Mouse (Mus musculus): ENCODE results near the gene Siva1. TPM values are rescaled to one million over a fixed set of nuclear protein-coding genes. Genes with fewer than 3 reads are reported as not detected.

Siva1 gene
- 99.4 and 116 TPM in 2 replicates for polyA plus RNA-seq (2016; fragmentation: Nextera tagmentation; extraction: Ambion mirVana)

- Histone ChIP-seq H3K4me3 (peak within 1 kb of the TSS; percentile 64), H3K27ac (ENCODE audit: poor library complexity, severe bottlenecking) (peak within 1 kb of the TSS; percentile 84), H3K4me1 (replicated peaks) (peaks cover 16% of the 10 kb centered on the region), H3K9ac (peak within 1 kb of the TSS; percentile 86), H3K27me3 (replicated peaks) (no peaks in the 10 kb centered on the region), H3K9me3 (replicated peaks) (no peaks in the 10 kb centered on the region), H3K4me2 (peak within 1 kb of the TSS; percentile 83), H3K36me3 (peaks cover 37% of the 10 kb centered on the region)
- 3% methylated on average over 45 of the region's 46 CpGs for WGBS
- peak; percentile 96 for ATAC-seq (ENCODE audit: insufficient number of reproducible peaks, low FRiP score)
These were observed at the start of gene Siva1 for GRCm38 (mm10) chr12:112644180-112644854. Siva1 (plus strand) TSS chr12:112644679.

DNA sequence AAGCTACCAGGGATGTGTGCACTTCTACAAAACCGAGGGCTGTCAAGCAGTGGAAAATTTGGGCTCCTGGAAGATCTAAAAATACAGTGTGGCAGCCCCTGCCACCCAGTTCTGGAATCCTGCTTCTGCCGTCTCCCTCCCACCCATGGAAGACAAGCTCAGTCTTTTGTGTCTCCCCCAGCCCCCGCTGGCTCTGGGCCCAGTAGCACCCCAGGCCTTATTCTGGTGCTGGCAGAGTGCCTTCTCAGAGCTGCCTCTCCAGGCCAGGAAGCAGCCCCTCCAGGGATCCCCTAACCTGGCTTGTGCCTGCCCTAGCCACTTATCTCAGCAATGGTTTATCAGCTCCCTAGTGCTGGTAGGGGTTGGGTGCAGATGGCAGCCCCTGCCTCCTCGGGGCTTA, 49.5 kb upstream of the Siva1 start:
- no peak for ATAC-seq (ENCODE audit: insufficient number of reproducible peaks, low FRiP score)
- Histone ChIP-seq H3K9ac (no peak overlapping the region), H3K9me3 (replicated peaks) (no peaks in the 10 kb centered on the region), H3K36me3 (peaks cover under 1% of the 10 kb centered on the region; the same call in 1 of the 2 replicates), H3K4me1 (replicated peaks) (peaks cover 72% of the 10 kb centered on the region), H3K27me3 (replicated peaks) (peaks cover 8% of the 10 kb centered on the region; the same call in 1 of the 2 replicates), H3K27ac (ENCODE audit: poor library complexity, severe bottlenecking) (peak overlapping the region; percentile 72), H3K4me2 (peak overlapping the region; percentile 20; the same call in 1 of the 2 replicates), H3K4me3 (no peak overlapping the region)
- WGBS: 22% methylated on average over 4 of the region's 4 CpGs

DNA sequence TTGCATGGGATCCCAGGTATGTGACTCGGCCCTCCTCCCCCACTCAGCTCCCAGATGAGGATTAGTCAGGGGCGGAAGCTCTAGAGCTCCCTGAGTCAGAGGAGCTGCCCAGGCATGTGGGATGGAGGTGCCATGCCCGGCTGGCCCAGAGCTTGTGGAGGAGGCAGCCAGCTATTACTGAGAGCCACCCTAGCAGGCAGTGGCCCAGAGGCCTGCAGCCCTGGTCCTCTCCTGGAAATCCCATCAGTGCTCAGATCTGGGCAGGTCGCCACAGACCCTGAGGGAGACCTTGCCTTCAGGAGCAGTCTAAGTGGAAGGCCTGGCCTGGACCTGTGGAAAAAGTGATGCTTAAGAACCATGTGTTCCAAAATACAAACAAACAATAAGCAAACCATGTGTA, 48.9 kb upstream of the Siva1 start:
- peak overlapping the region; percentile 72; the same call in 1 of the 2 replicates for H3K27ac ChIP-seq (ENCODE audit: poor library complexity, severe bottlenecking)
- peak overlapping the region; percentile 8; the same call in 1 of the 2 replicates for H3K9ac ChIP-seq

GRCm38 (mm10) chr12:112596454-112596853, 48.0 kb upstream of the Siva1 start:
- 68% methylated on average over 9 of the region's 9 CpGs for WGBS
- H3K27ac ChIP-seq (ENCODE audit: poor library complexity, severe bottlenecking): no peak overlapping the region
- H3K36me3 ChIP-seq: peaks cover 11% of the 10 kb centered on the region
- H3K4me3 ChIP-seq: no peak overlapping the region
- H3K27me3 ChIP-seq (replicated peaks): peaks cover 8% of the 10 kb centered on the region; the same call in 1 of the 2 replicates
- H3K4me1 ChIP-seq (replicated peaks): peaks cover 65% of the 10 kb centered on the region
- ATAC-seq (ENCODE audit: insufficient number of reproducible peaks, low FRiP score): no peak
- H3K4me2 ChIP-seq: no peak overlapping the region
- no peak overlapping the region for H3K9ac ChIP-seq
- H3K9me3 ChIP-seq (replicated peaks): no peaks in the 10 kb centered on the region

More for the DNA sequence above, 48.9 kb upstream of the Siva1 start:
- no peak for ATAC-seq (ENCODE audit: insufficient number of reproducible peaks, low FRiP score)
- Histone ChIP-seq H3K9me3 (replicated peaks) (no peaks in the 10 kb centered on the region), H3K4me2 (no peak overlapping the region), H3K27me3 (replicated peaks) (peaks cover 8% of the 10 kb centered on the region; the same call in 1 of the 2 replicates), H3K36me3 (peaks cover 7% of the 10 kb centered on the region; the same call in 1 of the 2 replicates), H3K4me1 (replicated peaks) (peaks cover 71% of the 10 kb centered on the region), H3K4me3 (no peak overlapping the region)
- WGBS: 60% methylated on average over 4 of the region's 4 CpGs

- H3K4me2 ChIP-seq: no peak overlapping the region
- H3K27ac ChIP-seq (ENCODE audit: poor library complexity, severe bottlenecking): no peak overlapping the region
- ATAC-seq (ENCODE audit: insufficient number of reproducible peaks, low FRiP score): no peak
- peaks cover 14% of the 10 kb centered on the region for H3K36me3 ChIP-seq
- H3K4me1 ChIP-seq (replicated peaks): peaks cover 65% of the 10 kb centered on the region
- H3K9me3 ChIP-seq (replicated peaks): no peaks in the 10 kb centered on the region
- H3K4me3 ChIP-seq: no peak overlapping the region
- 68% methylated on average over 14 of the region's 14 CpGs for whole genome bisulfite sequencing
- H3K27me3 ChIP-seq (replicated peaks): peaks cover 8% of the 10 kb centered on the region; the same call in 1 of the 2 replicates
- no peak overlapping the region for H3K9ac ChIP-seq
These were observed 47.5 kb upstream of the Siva1 start for GRCm38 (mm10) chr12:112596891-112597500.

GRCm38 (mm10) chr12:112597618-112598017, 46.9 kb upstream of the Siva1 start:
- peaks cover 14% of the 10 kb centered on the region for H3K36me3 ChIP-seq
- no peak overlapping the region for H3K27ac ChIP-seq (ENCODE audit: poor library complexity, severe bottlenecking)
- no peak overlapping the region for H3K9ac ChIP-seq
- no peak overlapping the region for H3K4me2 ChIP-seq
- H3K4me3 ChIP-seq: no peak overlapping the region
- peaks cover 63% of the 10 kb centered on the region for H3K4me1 ChIP-seq (replicated peaks)
- WGBS: 88% methylated on average over 8 of the region's 8 CpGs
- peaks cover 8% of the 10 kb centered on the region; the same call in 1 of the 2 replicates for H3K27me3 ChIP-seq (replicated peaks)
- no peaks in the 10 kb centered on the region for H3K9me3 ChIP-seq (replicated peaks)
- ATAC-seq (ENCODE audit: insufficient number of reproducible peaks, low FRiP score): no peak

DNA sequence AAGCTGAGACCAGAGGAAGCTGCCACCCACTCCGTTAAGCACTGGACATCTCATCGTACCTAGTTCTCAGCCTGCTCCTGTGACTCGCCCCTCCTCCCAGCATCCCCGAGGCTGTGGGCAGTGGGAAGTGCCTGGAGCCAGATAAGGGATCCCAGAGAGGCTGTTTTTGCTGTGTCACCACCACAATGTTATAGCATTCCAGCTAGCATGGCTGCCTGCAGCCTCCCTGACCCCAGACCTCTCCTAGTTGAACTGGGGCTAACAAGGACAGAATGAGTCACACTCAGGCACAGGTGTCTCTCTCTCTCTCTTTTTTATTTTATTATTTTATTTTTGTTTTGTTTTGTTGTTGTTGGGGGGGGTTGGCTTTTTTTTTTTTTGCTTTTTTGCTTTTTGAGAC, 45.3 kb upstream of the Siva1 start:
- H3K4me3 ChIP-seq: no peak overlapping the region
- peaks cover 25% of the 10 kb centered on the region for H3K36me3 ChIP-seq
- peak; percentile 53; the same call in 1 of the 2 replicates for ATAC-seq (ENCODE audit: insufficient number of reproducible peaks, low FRiP score)
- peaks cover 8% of the 10 kb centered on the region; the same call in 1 of the 2 replicates for H3K27me3 ChIP-seq (replicated peaks)
- 0 out of 2 replicates have a peak overlapping the region, but pooled peaks have one; percentile 28 for H3K4me2 ChIP-seq
- H3K9me3 ChIP-seq (replicated peaks): no peaks in the 10 kb centered on the region
- H3K27ac ChIP-seq (ENCODE audit: poor library complexity, severe bottlenecking): no peak overlapping the region
- H3K4me1 ChIP-seq (replicated peaks): peaks cover 47% of the 10 kb centered on the region
- WGBS: 4% methylated on average over 4 of the region's 4 CpGs
- no peak overlapping the region for H3K9ac ChIP-seq

DNA sequence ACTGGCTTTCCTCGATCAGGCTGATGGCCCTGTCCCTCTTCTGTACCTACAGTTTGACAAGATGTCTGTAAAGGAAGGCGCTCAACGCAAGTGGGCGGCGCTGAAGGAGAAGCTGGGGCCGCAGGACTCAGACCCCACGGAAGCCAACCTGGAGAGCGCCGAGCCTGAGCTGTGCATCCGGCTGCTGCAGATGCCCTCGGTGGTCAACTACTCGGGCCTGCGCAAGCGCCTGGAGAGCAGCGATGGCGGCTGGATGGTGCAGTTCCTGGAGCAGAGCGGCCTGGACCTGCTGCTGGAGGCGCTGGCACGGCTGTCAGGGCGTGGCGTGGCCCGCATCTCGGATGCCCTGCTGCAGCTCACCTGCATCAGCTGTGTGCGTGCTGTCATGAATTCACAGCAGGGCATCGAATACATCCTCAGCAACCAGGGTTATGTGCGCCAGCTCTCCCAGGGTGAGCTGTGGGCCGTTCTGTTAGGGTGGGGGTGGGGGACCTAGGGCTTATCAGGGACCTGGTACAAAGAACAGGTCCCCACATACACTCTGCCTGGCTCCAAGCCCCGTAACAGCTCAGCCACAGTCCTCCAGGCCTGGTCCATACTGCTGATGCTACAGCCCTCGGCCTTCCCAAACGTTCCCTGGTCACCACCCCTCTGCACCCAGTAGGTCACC, 44.4 kb upstream of the Siva1 start:
- Histone ChIP-seq H3K27ac (ENCODE audit: poor library complexity, severe bottlenecking) (no peak overlapping the region), H3K4me3 (no peak overlapping the region), H3K36me3 (peaks cover 25% of the 10 kb centered on the region), H3K4me2 (no peak overlapping the region), H3K9ac (no peak overlapping the region), H3K27me3 (replicated peaks) (peaks cover 8% of the 10 kb centered on the region; the same call in 1 of the 2 replicates), H3K4me1 (replicated peaks) (peaks cover 41% of the 10 kb centered on the region), H3K9me3 (replicated peaks) (no peaks in the 10 kb centered on the region)
- WGBS: 75% methylated on average over 30 of the region's 30 CpGs
- no peak for ATAC-seq (ENCODE audit: insufficient number of reproducible peaks, low FRiP score)

- Histone ChIP-seq H3K36me3 (peaks cover 33% of the 10 kb centered on the region), H3K9ac (no peak overlapping the region), H3K4me1 (replicated peaks) (peaks cover 35% of the 10 kb centered on the region), H3K4me2 (no peak overlapping the region), H3K27me3 (replicated peaks) (no peaks in the 10 kb centered on the region), H3K4me3 (no peak overlapping the region), H3K27ac (ENCODE audit: poor library complexity, severe bottlenecking) (no peak overlapping the region), H3K9me3 (replicated peaks) (no peaks in the 10 kb centered on the region)
- WGBS: 79% methylated on average over 5 of the region's 5 CpGs
- no peak for ATAC-seq (ENCODE audit: insufficient number of reproducible peaks, low FRiP score)
These were observed 40.5 kb upstream of the Siva1 start for GRCm38 (mm10) chr12:112604022-112604421.

GRCm38 (mm10) chr12:112604709-112605649, 39.5 kb upstream of the Siva1 start:
- no peak overlapping the region for H3K4me2 ChIP-seq
- no peaks in the 10 kb centered on the region for H3K9me3 ChIP-seq (replicated peaks)
- H3K27me3 ChIP-seq (replicated peaks): no peaks in the 10 kb centered on the region
- H3K9ac ChIP-seq: no peak overlapping the region
- 70% methylated on average over 20 of the region's 20 CpGs for WGBS
- H3K27ac ChIP-seq (ENCODE audit: poor library complexity, severe bottlenecking): no peak overlapping the region
- peaks cover 30% of the 10 kb centered on the region for H3K4me1 ChIP-seq (replicated peaks)
- no peak overlapping the region for H3K4me3 ChIP-seq
- peak; percentile 38; the same call in 1 of the 2 replicates for ATAC-seq (ENCODE audit: insufficient number of reproducible peaks, low FRiP score)
- peaks cover 41% of the 10 kb centered on the region for H3K36me3 ChIP-seq
